1 mouse cellular context compared by ENCODE assay signal in genomic region chr3:108563309-108563708, GRCm38 (mm10).
TF ChIP-seq lines count a peak whose summit lies in the region.

No protein-coding gene starts in this region.

TF ChIP-seq in C2C12, 6 proteins besides CTCF, POLR2A, EP300 and RAD21:
- TF ChIP-seq CEBPB (IDR thresholded peaks at IDR 0.05; ENCODE audit: low read depth): no peak
- TF ChIP-seq MYOG (IDR thresholded peaks at IDR 0.05; ENCODE audit: control insufficient read depth, extremely low read depth, insufficient read length): no peak
- TF ChIP-seq MAX (IDR thresholded peaks at IDR 0.05): no peak
- TF ChIP-seq MYOD1 (IDR thresholded peaks at IDR 0.05; ENCODE audit: control insufficient read depth, insufficient read length, low read depth): no peak
- TF ChIP-seq FOSL1 (IDR thresholded peaks at IDR 0.05; ENCODE audit: insufficient read depth, low read length, poor library complexity, severe bottlenecking): no peak
- no peak for TF ChIP-seq USF1 (IDR thresholded peaks at IDR 0.05; ENCODE audit: low read depth)
